Mouse (Mus musculus) spleen, adult 12 weeks (tissue): ENCODE results near the gene Faap24.

Experiments used
- DNase-seq: peaks from one replicate; pipeline ENCODE4 v3.0.0; 2022; ENCODE audit warnings: low spot score

The Faap24 gene

GRCm38 (mm10) chr7:35396542-35397168 lies at the start of gene Faap24, which contains the start of gene Cep89:
Gene Faap24, minus strand, starts transcription at chr7:35396836.
Gene Cep89, plus strand, starts transcription at chr7:35397035.
- DNase-seq, result peak; percentile 90

- no peak for DNase-seq
Observed at GRCm38 (mm10) chr7:35435266-35435665, 38.6 kb upstream of the Faap24 start.

GRCm38 (mm10) chr7:35428146-35428545 lies 31.5 kb upstream of the Faap24 start:
- DNase-seq, result no peak

GRCm38 (mm10) chr7:35423071-35423470 lies 26.4 kb upstream of the Faap24 start:
- no peak for DNase-seq

- no peak for DNase-seq
Observed at GRCm38 (mm10) chr7:35416654-35416948, 20.0 kb upstream of the Faap24 start.

- no peak for DNase-seq
Observed at GRCm38 (mm10) chr7:35415801-35416653, 19.4 kb upstream of the Faap24 start.

- DNase-seq, result no peak
Observed at GRCm38 (mm10) chr7:35415226-35415625, 18.6 kb upstream of the Faap24 start.

- no peak for DNase-seq
Observed at GRCm38 (mm10) chr7:35401169-35401568, 4.5 kb upstream of the Faap24 start.

GRCm38 (mm10) chr7:35395734-35396456 lies 741 bp downstream of the Faap24 start:
- no peak for DNase-seq

GRCm38 (mm10) chr7:35392935-35393334 lies 3.7 kb downstream of the Faap24 start:
- DNase-seq, result no peak

- no peak for DNase-seq
Observed at GRCm38 (mm10) chr7:35388694-35389093, 7.9 kb downstream of the Faap24 start.

GRCm38 (mm10) chr7:35386525-35386952 lies 10.1 kb downstream of the Faap24 start:
- no peak for DNase-seq

GRCm38 (mm10) chr7:35382706-35383353 lies 13.8 kb downstream of the Faap24 start:
- no peak for DNase-seq

GRCm38 (mm10) chr7:35381861-35382260 lies 14.8 kb downstream of the Faap24 start:
- no peak for DNase-seq

GRCm38 (mm10) chr7:35380351-35380750 lies 16.3 kb downstream of the Faap24 start:
- no peak for DNase-seq

- no peak for DNase-seq
Observed at GRCm38 (mm10) chr7:35379492-35380119, 17.0 kb downstream of the Faap24 start.

- no peak for DNase-seq
Observed at GRCm38 (mm10) chr7:35376623-35377022, 20.0 kb downstream of the Faap24 start.

GRCm38 (mm10) chr7:35374265-35374664 lies 22.4 kb downstream of the Faap24 start:
- no peak for DNase-seq

- DNase-seq, result no peak
Observed at GRCm38 (mm10) chr7:35373146-35373989, 23.3 kb downstream of the Faap24 start.

GRCm38 (mm10) chr7:35372483-35373017 lies 24.1 kb downstream of the Faap24 start:
- no peak for DNase-seq

- DNase-seq, result no peak
Observed at GRCm38 (mm10) chr7:35371096-35371495, 25.5 kb downstream of the Faap24 start.
